Mouse (Mus musculus): ENCODE results near the gene Olfr250.
"Not testable (repeated sequence)": the region's sequence is repeated elsewhere in the genome, so short reads cannot be mapped to it uniquely, and the experiment has no call there.

Olfr250 gene

GRCm38 (mm10) chr9:38366596-38366995 lies at the start of gene Olfr250:
Olfr250 (plus strand) TSS chr9:38366896.
- DNase-seq (ENCODE audit: extremely low spot score, low spot score), result no peak

GRCm38 (mm10) chr9:38328760-38329159 lies 37.9 kb upstream of the Olfr250 start, which contains the start of gene Olfr25:
Olfr25 (plus strand) TSS chr9:38329060.
- no peak for DNase-seq (ENCODE audit: extremely low spot score, low spot score)

- DNase-seq (ENCODE audit: extremely low spot score, low spot score), result no peak
Observed at GRCm38 (mm10) chr9:38348111-38348510, 18.6 kb upstream of the Olfr250 start, which contains the start of gene Olfr898. Olfr898 (plus strand) TSS chr9:38348411.

GRCm38 (mm10) chr9:38376786-38377185 lies 10.1 kb downstream of the Olfr250 start, which contains the start of gene Olfr251:
Olfr251 (plus strand) TSS chr9:38377086.
- no peak for DNase-seq (ENCODE audit: extremely low spot score, low spot score)

- no peak for DNase-seq (ENCODE audit: extremely low spot score, low spot score)
Observed at GRCm38 (mm10) chr9:38401398-38401797, 34.7 kb downstream of the Olfr250 start, which contains the start of gene Olfr147. Olfr147 (plus strand) TSS chr9:38401698.

- not testable (repeated sequence) for DNase-seq (ENCODE audit: extremely low spot score, low spot score)
Observed at GRCm38 (mm10) chr9:38407502-38407901, 40.8 kb downstream of the Olfr250 start.

GRCm38 (mm10) chr9:38413502-38413901 lies 46.8 kb downstream of the Olfr250 start:
- peak; percentile 19 for DNase-seq (ENCODE audit: extremely low spot score, low spot score)

Measured in neural tube, embryonic 10.5 days (tissue).